Comparison of ENCODE assay signal across 27 mouse cellular contexts in the genomic region with DNA sequence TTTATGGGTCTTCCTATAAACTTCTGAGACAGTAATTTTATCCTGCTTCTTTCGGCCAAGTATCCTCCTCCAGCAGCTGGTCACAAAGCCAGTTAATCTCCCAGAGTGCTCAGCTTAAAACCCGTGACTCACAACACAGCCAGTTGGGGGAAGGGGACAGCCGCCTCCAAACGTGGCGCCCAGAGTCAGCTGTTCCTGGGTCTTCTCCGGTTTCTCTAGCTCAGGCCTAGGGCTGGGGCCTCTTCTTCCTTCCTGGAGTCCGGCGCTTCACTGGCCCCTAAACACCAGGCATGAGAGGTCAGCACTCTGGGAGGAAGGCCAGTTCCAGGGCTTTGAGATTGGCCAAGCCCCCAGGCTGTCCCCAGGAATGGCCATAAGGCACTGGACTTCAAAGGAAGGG. TPM values are rescaled to one million over a fixed set of nuclear protein-coding genes. Genes with fewer than 3 reads are reported as not detected.
DNase-seq lines count a peak whose midpoint lies in the region; ATAC-seq and TF ChIP-seq lines count a peak whose summit lies in the region.
"Had no signal": no experiment of that assay in that cellular context is flagged by ENCODE, and none has a peak within 500 bp of the region (broad histone marks: within the 10 kb centered on the region; RNA-seq: fewer than 3 reads in every experiment).

No protein-coding gene starts in this region.

- 0 out of 2 replicates have a peak overlapping the region, but pooled peaks have one; percentile 12 for H3K27ac ChIP-seq in limb, embryonic 12.5 days
- no peak overlapping the region for H3K27ac ChIP-seq in limb, embryonic 10.5 days
- no peak overlapping the region; the same call in 1 of the 2 replicates for H3K27ac ChIP-seq in embryonic facial prominence, embryonic 15.5 days (replicated peaks)
- 0 out of 2 replicates have a peak overlapping the region, but pooled peaks have one; percentile 45 for H3K27ac ChIP-seq in stomach, postnatal 0 days (replicated peaks)
- H3K27ac ChIP-seq in neural tube, embryonic 15.5 days (replicated peaks) = no peak overlapping the region
- no peak overlapping the region for H3K27ac ChIP-seq in forebrain, embryonic 14.5 days (ENCODE audit: low read depth, low read length)
- no peak overlapping the region for H3K27ac ChIP-seq in forebrain, embryonic 16.5 days (ENCODE audit: low read length)
- H3K27ac ChIP-seq: forebrain, embryonic 15.5 days; heart, embryonic 13.5 days; neural tube, embryonic 12.5 days had no signal

- H3K4me1 ChIP-seq in limb, embryonic 12.5 days (replicated peaks) = no peaks in the 10 kb centered on the region
- H3K4me1 ChIP-seq in limb, embryonic 10.5 days = peaks cover 8% of the 10 kb centered on the region
- 0 out of 2 replicates have a peak, but pooled peaks cover 2% of the 10 kb centered on the region for H3K4me1 ChIP-seq in embryonic facial prominence, embryonic 15.5 days
- no peaks in the 10 kb centered on the region for H3K4me1 ChIP-seq in stomach, postnatal 0 days (replicated peaks; ENCODE audit: control insufficient read depth, insufficient read depth)
- H3K4me1 ChIP-seq in neural tube, embryonic 15.5 days = peaks cover 7% of the 10 kb centered on the region; the same call in 1 of the 2 replicates
- no peaks in the 10 kb centered on the region for H3K4me1 ChIP-seq in forebrain, embryonic 14.5 days (ENCODE audit: control insufficient read depth, insufficient read depth, low read length)
- H3K4me1 ChIP-seq in forebrain, embryonic 16.5 days (replicated peaks; ENCODE audit: control insufficient read depth, insufficient read depth, low read length) = peaks cover 4% of the 10 kb centered on the region
- H3K4me1 ChIP-seq: forebrain, embryonic 15.5 days; heart, embryonic 13.5 days had no signal

- WGBS in limb, embryonic 12.5 days = 51% methylated on average over 8 of the region's 8 CpGs
- WGBS in limb, embryonic 10.5 days = 61% methylated on average over 8 of the region's 8 CpGs
- WGBS in embryonic facial prominence, embryonic 15.5 days = 38% methylated on average over 8 of the region's 8 CpGs
- 38% methylated on average over 8 of the region's 8 CpGs for WGBS in stomach, postnatal 0 days
- 67% methylated on average over 8 of the region's 8 CpGs for WGBS in neural tube, embryonic 15.5 days
- WGBS in forebrain, embryonic 14.5 days = 61% methylated on average over 8 of the region's 8 CpGs
- WGBS in forebrain, embryonic 16.5 days = 62% methylated on average over 8 of the region's 8 CpGs

- H3K9ac ChIP-seq in limb, embryonic 12.5 days (replicated peaks) = no peak overlapping the region
- no peak overlapping the region for H3K9ac ChIP-seq in embryonic facial prominence, embryonic 15.5 days
- H3K9ac ChIP-seq in stomach, postnatal 0 days (ENCODE audit: low read length) = no peak overlapping the region
- H3K9ac ChIP-seq in neural tube, embryonic 15.5 days (replicated peaks) = no peak overlapping the region
- H3K9ac ChIP-seq in forebrain, embryonic 14.5 days (ENCODE audit: low read length) = no peak overlapping the region
- H3K9ac ChIP-seq in forebrain, embryonic 16.5 days (replicated peaks; ENCODE audit: low read depth, low read length) = no peak overlapping the region
- H3K9ac ChIP-seq: forebrain, embryonic 15.5 days; heart, embryonic 13.5 days; neural tube, embryonic 12.5 days had no signal

- no peak overlapping the region for H3K4me2 ChIP-seq in limb, embryonic 12.5 days
- H3K4me2 ChIP-seq in embryonic facial prominence, embryonic 15.5 days (replicated peaks) = no peak overlapping the region
- no peak overlapping the region for H3K4me2 ChIP-seq in stomach, postnatal 0 days (replicated peaks; ENCODE audit: low read depth)
- H3K4me2 ChIP-seq in neural tube, embryonic 15.5 days = no peak overlapping the region
- no peak overlapping the region for H3K4me2 ChIP-seq in forebrain, embryonic 14.5 days (ENCODE audit: low read length)
- no peak overlapping the region for H3K4me2 ChIP-seq in forebrain, embryonic 16.5 days (ENCODE audit: low read length)
- H3K4me2 ChIP-seq: forebrain, embryonic 15.5 days; heart, embryonic 13.5 days; neural tube, embryonic 12.5 days had no signal

- no peak overlapping the region for H3K4me3 ChIP-seq in limb, embryonic 12.5 days (replicated peaks)
- no peak overlapping the region for H3K4me3 ChIP-seq in limb, embryonic 10.5 days
- H3K4me3 ChIP-seq in embryonic facial prominence, embryonic 15.5 days (replicated peaks) = no peak overlapping the region
- H3K4me3 ChIP-seq in stomach, postnatal 0 days (ENCODE audit: low read depth, low read length) = no peak overlapping the region
- no peak overlapping the region for H3K4me3 ChIP-seq in neural tube, embryonic 15.5 days (replicated peaks)
- no peak overlapping the region for H3K4me3 ChIP-seq in forebrain, embryonic 14.5 days (ENCODE audit: low read depth, low read length)
- H3K4me3 ChIP-seq in forebrain, embryonic 16.5 days (replicated peaks; ENCODE audit: low read length) = no peak overlapping the region
- H3K4me3 ChIP-seq: erythroblast, embryonic 14.5 days; forebrain, embryonic 15.5 days; heart, embryonic 13.5 days; neural tube, embryonic 12.5 days had no signal

- H3K36me3 ChIP-seq in limb, embryonic 12.5 days = no peaks in the 10 kb centered on the region
- H3K36me3 ChIP-seq in limb, embryonic 10.5 days = no peaks in the 10 kb centered on the region
- no peaks in the 10 kb centered on the region for H3K36me3 ChIP-seq in embryonic facial prominence, embryonic 15.5 days
- H3K36me3 ChIP-seq in stomach, postnatal 0 days (ENCODE audit: control insufficient read depth, insufficient read depth, low read length) = no peaks in the 10 kb centered on the region
- no peaks in the 10 kb centered on the region for H3K36me3 ChIP-seq in neural tube, embryonic 15.5 days
- H3K36me3 ChIP-seq in forebrain, embryonic 14.5 days (ENCODE audit: control insufficient read depth, insufficient read depth, low read length) = no peaks in the 10 kb centered on the region
- no peaks in the 10 kb centered on the region for H3K36me3 ChIP-seq in forebrain, embryonic 16.5 days (ENCODE audit: control insufficient read depth, insufficient read depth)
- H3K36me3 ChIP-seq: forebrain, embryonic 15.5 days; heart, embryonic 13.5 days; neural tube, embryonic 12.5 days had no signal

- intact Hi-C loops in gastrocnemius, postnatal 36 days (cut with DNase I) = no loop called here

- ATAC-seq in limb, embryonic 12.5 days (ENCODE audit: insufficient number of reproducible peaks, insufficient read depth, low FRiP score, low TSS enrichment, low read depth) = peak; percentile 63
- ATAC-seq in embryonic facial prominence, embryonic 15.5 days (ENCODE audit: insufficient number of reproducible peaks, low FRiP score, low TSS enrichment, low read depth) = peak; percentile 44; the same call in 1 of the 2 replicates
- ATAC-seq in stomach, postnatal 0 days (ENCODE audit: low FRiP score, low TSS enrichment) = peak; percentile 66
- no peak for ATAC-seq in neural tube, embryonic 15.5 days (ENCODE audit: low FRiP score)
- ATAC-seq in forebrain, embryonic 14.5 days = no peak
- ATAC-seq in forebrain, embryonic 16.5 days = no peak
- ATAC-seq: activated CD4-positive, CD25-positive, alpha-beta regulatory T cell, adult 4 months; forebrain, embryonic 15.5 days; hindbrain, embryonic 16.5 days; midbrain, embryonic 16.5 days; Patski had no signal

- no peak for TF ChIP-seq EP300 in stomach, postnatal 0 days (optimal IDR thresholded peaks at IDR 0.05)

- TF ChIP-seq CTCF in stomach, postnatal 0 days (IDR thresholded peaks at IDR 0.05; ENCODE audit: low read depth) = no peak

- H3K9me3 ChIP-seq in limb, embryonic 12.5 days = no peaks in the 10 kb centered on the region
- H3K9me3 ChIP-seq in limb, embryonic 10.5 days (replicated peaks) = no peaks in the 10 kb centered on the region
- no peaks in the 10 kb centered on the region for H3K9me3 ChIP-seq in embryonic facial prominence, embryonic 15.5 days (replicated peaks)
- H3K9me3 ChIP-seq in stomach, postnatal 0 days (ENCODE audit: control insufficient read depth, low read length) = no peaks in the 10 kb centered on the region
- no peaks in the 10 kb centered on the region for H3K9me3 ChIP-seq in neural tube, embryonic 15.5 days (replicated peaks)
- H3K9me3 ChIP-seq in forebrain, embryonic 14.5 days (replicated peaks; ENCODE audit: control insufficient read depth, low read length) = no peaks in the 10 kb centered on the region
- H3K9me3 ChIP-seq in forebrain, embryonic 16.5 days (ENCODE audit: control insufficient read depth, low read length) = no peaks in the 10 kb centered on the region
- H3K9me3 ChIP-seq: forebrain, embryonic 15.5 days; heart, embryonic 13.5 days; neural tube, embryonic 12.5 days had no signal

- H3K27me3 ChIP-seq in limb, embryonic 12.5 days = peaks cover 38% of the 10 kb centered on the region
- H3K27me3 ChIP-seq in limb, embryonic 10.5 days (ENCODE audit: low read depth, poor library complexity, severe bottlenecking) = peaks cover 30% of the 10 kb centered on the region
- peaks cover 30% of the 10 kb centered on the region for H3K27me3 ChIP-seq in embryonic facial prominence, embryonic 15.5 days
- H3K27me3 ChIP-seq in stomach, postnatal 0 days (ENCODE audit: control insufficient read depth, insufficient read depth, low read length) = no peaks in the 10 kb centered on the region
- H3K27me3 ChIP-seq in neural tube, embryonic 15.5 days (replicated peaks) = peaks cover 28% of the 10 kb centered on the region
- peaks cover 15% of the 10 kb centered on the region for H3K27me3 ChIP-seq in forebrain, embryonic 14.5 days (replicated peaks; ENCODE audit: control insufficient read depth, insufficient read depth, low read length)
- peaks cover 25% of the 10 kb centered on the region for H3K27me3 ChIP-seq in forebrain, embryonic 16.5 days (replicated peaks; ENCODE audit: control insufficient read depth, insufficient read depth, low read length)

- DNase-seq in limb, embryonic 10.5 days (ENCODE audit: low spot score) = no peak
- peak; percentile 44 to 45 for DNase-seq in gastrocnemius, postnatal 36 days
- no peak for DNase-seq in stomach, postnatal 0 days (ENCODE audit: low spot score)
- DNase-seq in forebrain, embryonic 14.5 days (ENCODE audit: low spot score) = no peak
- DNase-seq: adrenal gland, postnatal 25 days; B cell, adult 2 months; cerebellum, adult 18-20 months; heart, postnatal 36 days; kidney, adult 18-20 months; layer of hippocampus, postnatal 36 days; lung, postnatal 10 days; right cerebral cortex, postnatal 25 days; thymus, adult 18-20 months had no signal

RNA-seq across cellular contexts. Expression of a gene that starts 23.1 kb away (rescaled TPM):
- polyA plus RNA-seq in limb, embryonic 12.5 days (2016; fragmentation: Nextera tagmentation; extraction: Ambion mirVana) = 48.4 and 52.3 TPM in 2 replicates
- polyA plus RNA-seq in limb, embryonic 10.5 days (2016; fragmentation: Nextera tagmentation; extraction: Ambion mirVana) = 1.3 and 13.8 TPM in 2 replicates
- 56.1 and 70.3 TPM in 2 replicates for polyA plus RNA-seq in embryonic facial prominence, embryonic 15.5 days (2015; fragmentation: Nextera tagmentation; extraction: Ambion mirVana)
- 10 to 100 TPM; 12.6 to 19.8 TPM for total RNA-seq in gastrocnemius, postnatal 36 days (2021)
- 0.50 and 0.79 TPM in 2 replicates for polyA plus RNA-seq in stomach, postnatal 0 days (2015; fragmentation: Nextera tagmentation; extraction: Ambion mirVana)
- 2.2 and 2.3 TPM in 2 replicates for polyA plus RNA-seq in neural tube, embryonic 15.5 days (2015; fragmentation: Nextera tagmentation; extraction: Ambion mirVana)
- 0.15 TPM in 1 of 2 replicates, not detected in the other for polyA plus RNA-seq in forebrain, embryonic 14.5 days (2014; fragmentation: Nextera tagmentation; extraction: Ambion mirVana)
- 0.14 TPM in 1 of 2 replicates, not detected in the other for polyA plus RNA-seq in forebrain, embryonic 16.5 days (2015; fragmentation: Nextera tagmentation; extraction: Ambion mirVana)
- total RNA-seq: adrenal gland, postnatal 25 days; heart, postnatal 36 days; layer of hippocampus, postnatal 36 days; megakaryocyte, adult 5-6 weeks had no signal
- polyA plus RNA-seq: activated CD4-positive, CD25-positive, alpha-beta regulatory T cell, adult 4 months; erythroblast, embryonic 14.5 days; large intestine, adult 2 months; Patski had no signal

RNA-seq across cellular contexts. Expression of a gene that starts 43.1 kb away (rescaled TPM):
- polyA plus RNA-seq in limb, embryonic 12.5 days (2016; fragmentation: Nextera tagmentation; extraction: Ambion mirVana) = 0.03 and 0.14 TPM in 2 replicates
- 0.03 TPM in 1 of 2 replicates, not detected in the other for polyA plus RNA-seq in limb, embryonic 10.5 days (2016; fragmentation: Nextera tagmentation; extraction: Ambion mirVana)
- 0.31 and 0.32 TPM in 2 replicates for polyA plus RNA-seq in embryonic facial prominence, embryonic 15.5 days (2015; fragmentation: Nextera tagmentation; extraction: Ambion mirVana)
- total RNA-seq in gastrocnemius, postnatal 36 days (2021) = 10 to 100 TPM; 51.6 to 54.2 TPM
- polyA plus RNA-seq in stomach, postnatal 0 days (2015; fragmentation: Nextera tagmentation; extraction: Ambion mirVana) = 0.18 TPM in 2 replicates
- 16.8 and 19.4 TPM in 2 replicates for polyA plus RNA-seq in neural tube, embryonic 15.5 days (2015; fragmentation: Nextera tagmentation; extraction: Ambion mirVana)
- polyA plus RNA-seq in forebrain, embryonic 14.5 days (2014; fragmentation: Nextera tagmentation; extraction: Ambion mirVana) = 3.6 and 6.0 TPM in 2 replicates
- 7.6 and 8.4 TPM in 2 replicates for polyA plus RNA-seq in forebrain, embryonic 16.5 days (2015; fragmentation: Nextera tagmentation; extraction: Ambion mirVana)
- polyA plus RNA-seq: activated CD4-positive, CD25-positive, alpha-beta regulatory T cell, adult 4 months had no signal

Comparison
In these comparisons a context has a peak if more than half of its experiments do, and no peak if none do; other contexts are left out.
1. H3K27ac ChIP-seq: peak in limb, embryonic 12.5 days (single experiment) and stomach, postnatal 0 days (single experiment); none in limb, embryonic 10.5 days (single experiment), embryonic facial prominence, embryonic 15.5 days (single experiment), neural tube, embryonic 15.5 days (single experiment), forebrain, embryonic 14.5 days (single experiment) and forebrain, embryonic 16.5 days (single experiment).
2. ATAC-seq: peak in limb, embryonic 12.5 days (single experiment), embryonic facial prominence, embryonic 15.5 days (single experiment) and stomach, postnatal 0 days (single experiment); none in neural tube, embryonic 15.5 days (single experiment), forebrain, embryonic 14.5 days (single experiment) and forebrain, embryonic 16.5 days (single experiment).
3. DNase-seq: peak in gastrocnemius, postnatal 36 days (2 of 2); none in limb, embryonic 10.5 days (single experiment), stomach, postnatal 0 days (single experiment) and forebrain, embryonic 14.5 days (single experiment).